Mouse (Mus musculus) adrenal gland, postnatal 4 days (tissue): Measurements from ENCODE around the gene Eogt. TPM values are rescaled to one million over a fixed set of nuclear protein-coding genes. Genes with fewer than 3 reads are reported as not detected.

Experiments used
- DNase-seq, 2 experiments: peaks; one replicate each; pipeline ENCODE4 v3.0.0; 2021 to 2022; ENCODE audit warnings: low spot score in 2 of 2, mixed read lengths in 2 of 2
- long read RNA-seq, 2 experiments: library from polyadenylated mRNA; stranded (forward); transcript quantifications; one replicate each; pipeline ENCODE4 v2.0.0; 2021
- total RNA-seq, 2 experiments: library from RNA; stranded (reverse); gene quantifications; 2 replicates each; pipeline ENCODE4 v1.2.3; 2021

The Eogt gene
- 10 to 100 TPM; 52.4 to 55.7 TPM for total RNA-seq
- long read RNA-seq, experiment 1, full-length matches to known transcripts: 1 of 16 reads
- long read RNA-seq, experiment 1, partial matches to known transcripts: 6 of 16 reads
- long read RNA-seq, experiment 1, other reads (novel, unspliced or antisense): 9 of 16 reads
- long read RNA-seq, experiment 2, full-length matches to known transcripts: 10 of 31 reads
- long read RNA-seq, experiment 2, partial matches to known transcripts: 15 of 31 reads
- long read RNA-seq, experiment 2, other reads (novel, unspliced or antisense): 6 of 31 reads

DNA sequence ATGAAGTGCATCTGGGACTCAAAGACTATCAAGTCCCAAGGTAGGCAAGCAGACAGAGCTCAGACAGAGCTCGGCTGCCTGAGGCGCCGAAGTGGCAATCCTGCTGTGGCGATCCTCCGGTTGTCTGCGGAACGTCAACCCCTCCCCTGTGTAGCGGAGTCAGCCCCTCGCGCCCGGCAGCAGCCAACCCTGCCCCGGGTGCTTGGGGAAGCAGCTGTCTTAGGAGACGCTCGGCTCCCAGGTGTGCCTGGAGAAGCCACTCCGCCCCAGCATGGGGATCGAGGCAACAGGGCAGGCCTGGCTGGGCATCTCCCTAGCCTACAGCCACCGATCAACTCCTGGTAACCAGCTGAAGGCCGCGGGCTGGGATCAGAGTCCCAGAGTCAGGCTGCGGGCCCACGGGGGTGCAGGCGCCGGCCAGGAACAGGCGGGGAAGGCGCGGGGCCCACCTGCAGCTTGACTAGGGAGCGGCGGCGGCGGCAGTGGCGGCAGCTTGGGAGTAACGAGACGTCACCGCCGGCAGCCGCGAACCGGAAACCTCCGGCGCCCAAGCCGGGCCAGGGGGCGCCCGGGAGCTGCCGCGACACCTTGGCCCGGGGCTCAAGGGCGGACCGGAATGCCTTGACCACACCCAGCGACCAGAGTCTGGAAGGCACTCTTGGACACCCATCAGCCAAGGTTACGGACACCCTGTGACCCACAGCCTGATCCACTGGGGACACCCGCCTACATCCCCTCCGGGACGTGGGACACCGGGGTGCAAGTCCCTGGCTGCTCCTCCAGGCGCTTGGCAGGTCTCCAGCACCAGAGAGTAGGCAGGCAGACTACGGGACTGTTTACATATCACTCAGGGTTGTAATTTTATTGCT lies at the start of gene Eogt:
TSS of gene Eogt (minus strand) at position 800 of the 869 bp plus-strand sequence.
- peak; percentile 29 to 68 for DNase-seq

DNA sequence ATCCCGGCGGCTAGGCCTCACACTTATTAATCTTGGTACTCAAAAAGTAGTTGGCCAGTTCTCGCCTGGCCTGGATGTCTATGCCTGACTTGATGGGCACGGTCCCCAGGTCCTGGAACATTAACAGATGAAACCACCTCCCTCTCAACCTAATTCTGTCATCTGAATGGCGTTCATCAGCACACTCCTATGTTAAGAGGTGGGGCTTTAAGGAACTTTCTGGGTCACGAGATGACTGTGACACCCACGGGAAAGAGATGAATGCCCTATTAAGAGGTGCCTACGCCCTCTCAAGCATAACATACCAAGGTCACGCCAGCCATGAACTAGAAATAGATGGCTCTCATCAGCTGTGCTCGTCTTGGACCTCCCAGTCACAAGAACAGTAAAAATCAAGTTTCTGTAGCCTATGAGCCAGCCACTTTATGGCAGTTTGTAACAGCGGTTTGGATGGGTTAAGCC lies 30.4 kb upstream of the Eogt start:
- DNase-seq: no peak

DNA sequence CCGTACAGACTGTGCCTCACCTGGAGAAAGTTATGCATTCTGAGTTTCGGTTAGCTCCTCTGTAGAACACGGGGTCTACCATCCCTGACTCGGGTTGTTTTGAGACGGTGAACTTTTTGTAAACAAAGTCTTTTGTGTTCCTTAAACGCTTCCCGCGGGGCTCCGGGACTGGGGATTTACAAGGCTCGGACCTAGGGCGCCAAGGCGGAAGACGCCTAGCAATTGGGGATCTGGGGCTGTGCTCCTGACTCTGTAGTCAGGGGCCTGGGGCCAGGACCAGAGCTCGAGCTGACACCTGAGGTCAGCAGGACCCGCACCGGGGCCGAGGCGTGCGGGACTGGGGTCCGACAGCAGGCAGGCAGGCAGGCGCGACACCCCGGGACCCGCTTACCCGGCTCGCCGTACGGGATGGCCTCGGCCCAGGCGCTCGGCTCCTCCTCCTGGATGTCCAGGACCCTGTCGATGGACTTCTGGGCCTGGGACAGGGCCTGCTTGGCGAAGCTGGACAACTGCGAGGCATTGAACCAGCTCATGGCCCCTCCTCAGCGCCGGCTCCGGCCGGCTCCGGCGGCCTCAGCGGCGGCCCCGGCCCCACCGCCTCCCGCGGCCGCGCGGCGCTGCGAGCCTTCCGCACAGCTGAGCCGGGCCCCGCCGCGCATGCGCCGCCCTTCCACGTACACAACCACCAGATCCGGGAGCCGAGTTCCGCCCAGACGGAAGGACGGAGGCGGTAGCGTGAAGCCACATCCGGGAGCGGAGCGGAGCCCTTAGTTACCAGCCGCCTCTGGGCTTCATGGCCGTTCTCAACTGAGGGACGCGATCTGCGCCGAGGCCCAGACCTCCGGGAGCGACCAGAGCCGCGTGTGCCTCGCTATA lies 29.7 kb upstream of the Eogt start, which contains the start of gene Tmf1:
TSS of gene Tmf1 (minus strand) at position 632 of the 876 bp plus-strand sequence.
- peak; percentile 80 to 87 for DNase-seq

DNA sequence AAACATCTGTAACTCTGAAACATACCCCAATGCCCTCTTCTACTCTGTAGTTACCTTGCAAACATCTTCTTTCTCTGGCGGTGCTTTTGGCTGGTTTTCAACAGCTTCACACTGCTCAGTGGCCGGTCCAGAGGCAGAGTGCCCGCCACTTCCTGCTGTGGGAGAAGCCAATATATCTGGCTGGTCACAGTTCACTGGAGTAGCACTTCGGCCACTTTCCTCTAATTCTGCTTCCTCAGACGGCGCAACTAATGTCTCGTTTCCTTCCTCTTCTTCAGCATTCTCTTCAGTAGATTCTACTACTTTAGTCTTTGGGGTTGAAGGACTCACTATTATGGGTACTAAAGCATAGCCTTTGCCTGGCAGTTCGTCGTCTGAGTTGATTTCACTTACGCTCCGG lies 26.7 kb upstream of the Eogt start:
- no peak for DNase-seq

DNA sequence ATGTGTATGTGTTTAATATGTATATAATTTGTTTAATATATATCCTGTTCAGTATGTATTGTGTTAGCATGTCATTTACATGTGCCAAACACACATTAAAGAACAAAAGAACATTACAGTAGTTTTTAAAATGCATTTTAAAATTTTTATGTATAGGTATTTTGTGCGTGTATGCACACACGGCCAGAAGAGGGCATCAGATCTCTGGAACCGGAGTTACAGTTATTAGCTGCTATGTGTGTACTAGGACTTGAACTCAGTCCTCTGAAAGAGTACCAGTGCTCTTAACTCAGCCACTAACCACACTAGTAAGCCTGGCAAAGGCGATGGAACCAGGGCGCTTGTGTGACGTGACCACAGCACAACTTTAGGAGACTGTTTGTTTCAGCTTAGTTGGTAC lies 1.2 kb upstream of the Eogt start:
- DNase-seq: no peak

DNA sequence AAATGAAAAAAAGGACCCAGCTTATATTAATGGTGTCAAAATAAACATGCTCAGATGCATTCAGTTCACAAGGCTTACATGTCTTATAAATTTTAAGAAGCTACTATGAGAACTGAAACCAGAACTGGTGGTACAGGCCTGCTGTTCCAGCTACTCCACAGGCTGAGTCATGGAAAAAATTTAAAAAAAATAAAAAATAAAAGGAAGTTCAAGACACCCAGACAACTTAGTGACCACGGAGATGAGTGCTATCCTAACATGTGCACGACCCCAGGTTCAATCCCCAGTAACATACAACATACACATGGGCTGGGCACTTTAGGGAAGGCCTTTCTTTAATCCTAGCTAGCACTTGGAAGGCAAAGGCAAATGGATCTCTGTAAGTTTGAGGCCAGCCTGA lies 739 bp upstream of the Eogt start:
- DNase-seq: no peak

DNA sequence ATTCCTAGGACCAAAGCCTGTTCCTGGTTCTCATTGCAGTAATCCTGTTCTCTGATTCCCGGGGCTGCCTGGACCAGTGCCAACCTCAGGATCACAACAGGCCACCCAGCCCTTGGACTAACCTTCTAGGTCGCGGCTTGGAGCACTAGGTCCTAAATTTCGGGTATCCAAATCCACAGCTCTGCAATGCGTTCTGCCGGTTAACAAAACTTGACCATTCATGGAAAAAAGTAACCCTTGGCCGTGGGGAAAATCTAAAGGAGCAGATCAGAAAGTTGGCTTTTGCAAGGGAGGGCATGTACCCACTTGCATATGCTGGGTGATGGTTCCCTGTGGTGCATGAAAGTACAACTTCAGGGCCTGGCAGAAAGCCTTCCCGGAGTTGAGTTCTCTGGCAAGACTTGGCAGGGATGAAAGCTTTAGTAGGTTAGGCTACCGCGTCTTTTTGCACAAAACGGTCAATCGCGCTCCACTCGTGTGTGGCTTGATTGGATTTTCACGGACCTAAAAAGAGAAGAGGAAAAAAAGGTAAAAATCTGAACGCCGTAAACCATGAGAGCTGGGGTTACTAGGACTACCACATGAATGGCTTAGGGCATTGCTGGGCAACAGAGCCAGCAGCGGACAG lies 1.1 kb downstream of the Eogt start:
- DNase-seq: peak; percentile 35 to 44

DNA sequence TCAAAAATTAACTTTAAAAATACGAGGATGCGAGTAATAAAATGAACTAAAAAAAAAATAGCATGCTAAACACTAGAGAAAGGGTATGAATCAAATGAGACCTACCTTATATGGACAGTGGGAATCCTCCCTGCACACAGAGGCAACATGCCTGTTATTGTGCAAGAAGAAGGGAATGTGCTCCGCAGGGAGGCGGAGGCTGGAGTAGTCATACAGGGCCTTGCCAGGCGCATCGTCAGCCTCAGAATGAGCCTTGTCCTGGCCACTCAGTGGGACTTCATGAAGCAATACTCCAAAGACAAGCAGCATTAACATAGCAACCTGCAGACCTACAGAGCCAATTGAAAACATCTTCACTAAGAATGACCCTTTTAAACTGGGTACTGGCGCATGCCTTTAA lies 3.8 kb downstream of the Eogt start:
- no peak for DNase-seq

DNA sequence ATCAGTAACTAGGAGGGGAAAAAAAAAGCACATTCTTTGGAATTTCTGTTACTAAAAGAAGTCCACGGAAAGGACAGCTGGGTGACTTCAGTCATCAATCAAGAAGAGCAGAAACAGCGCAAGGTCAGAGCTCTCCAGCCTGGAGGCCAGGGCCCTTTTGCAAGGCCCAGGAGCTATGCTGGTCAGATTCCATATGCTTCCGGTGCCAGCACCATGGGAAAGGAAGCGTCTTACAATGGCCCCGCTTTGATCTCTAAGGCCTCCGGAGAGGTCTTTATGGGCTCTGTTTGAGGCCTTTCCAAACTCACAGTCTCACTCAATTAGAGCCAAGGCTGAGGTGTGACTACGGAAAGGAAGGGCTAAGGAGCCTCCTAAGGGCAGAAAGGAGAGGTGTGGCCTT lies 4.6 kb downstream of the Eogt start:
- DNase-seq: peak in 1 of 2 experiments; percentile 51

DNA sequence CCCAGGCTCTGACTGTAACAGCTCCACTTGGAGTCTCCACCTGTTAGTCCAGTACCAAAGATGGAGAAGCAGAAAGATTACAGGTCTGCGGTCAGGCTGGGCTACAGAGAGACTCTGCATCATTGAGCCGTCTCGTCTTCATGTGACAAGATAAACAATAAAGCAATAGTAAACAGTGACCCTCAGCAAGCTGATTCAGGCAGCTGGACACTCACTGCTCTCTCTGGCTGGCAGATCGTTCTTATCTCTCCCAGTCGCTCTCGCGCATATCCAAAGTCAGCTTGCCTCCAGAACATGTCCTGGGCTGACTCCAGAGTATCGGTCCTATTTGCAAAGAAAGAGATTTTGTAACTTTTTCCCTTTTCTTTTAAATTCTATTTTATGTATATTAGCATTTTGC lies 6.4 kb downstream of the Eogt start:
- no peak for DNase-seq

DNA sequence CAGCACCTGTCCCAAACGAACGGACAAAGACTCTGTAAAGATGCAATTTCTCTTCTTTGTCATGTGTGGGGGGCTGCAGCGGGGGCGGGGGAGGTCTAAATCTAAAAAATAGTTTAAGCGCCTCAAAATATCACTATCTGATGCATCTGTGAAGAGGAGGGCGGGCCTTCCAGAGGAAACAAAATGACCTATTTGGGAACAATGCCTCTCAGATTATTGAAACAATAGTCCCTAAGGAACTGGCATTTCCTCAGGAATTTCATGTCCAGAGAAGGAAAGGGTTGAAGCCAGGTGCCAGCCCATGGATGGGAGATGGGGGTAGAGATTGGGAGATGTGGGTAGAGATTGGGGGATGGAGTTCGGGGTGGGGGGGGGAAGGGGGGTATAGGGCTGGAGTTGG lies 7.2 kb downstream of the Eogt start:
- no peak for DNase-seq

DNA sequence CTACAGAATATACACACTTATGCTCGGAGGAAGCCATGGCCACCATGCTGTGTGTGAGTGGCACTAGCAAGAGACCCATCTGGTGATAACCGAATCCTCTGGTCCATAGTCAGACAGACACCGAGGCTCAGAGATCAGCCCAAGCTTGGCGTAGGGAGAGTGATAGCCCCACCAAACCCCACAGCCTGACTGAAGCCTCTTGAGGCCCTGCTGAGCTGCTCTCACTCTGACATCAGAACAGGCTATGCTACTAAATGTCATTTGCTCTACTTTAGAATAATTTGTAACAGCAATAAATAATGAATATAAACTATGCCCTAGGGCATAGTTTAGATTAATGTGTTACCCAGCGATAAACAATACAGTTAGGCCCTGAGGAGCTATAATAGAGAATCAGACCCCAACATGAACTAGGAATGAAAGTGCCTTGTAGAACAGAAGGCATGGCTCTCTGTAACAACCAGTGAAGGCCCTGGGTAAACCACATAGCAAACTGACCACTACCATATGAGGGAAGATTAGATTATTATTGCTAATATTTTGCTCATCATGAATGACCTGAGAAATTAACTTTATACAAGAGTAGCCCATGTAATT lies 16.2 kb downstream of the Eogt start:
- DNase-seq: no peak

DNA sequence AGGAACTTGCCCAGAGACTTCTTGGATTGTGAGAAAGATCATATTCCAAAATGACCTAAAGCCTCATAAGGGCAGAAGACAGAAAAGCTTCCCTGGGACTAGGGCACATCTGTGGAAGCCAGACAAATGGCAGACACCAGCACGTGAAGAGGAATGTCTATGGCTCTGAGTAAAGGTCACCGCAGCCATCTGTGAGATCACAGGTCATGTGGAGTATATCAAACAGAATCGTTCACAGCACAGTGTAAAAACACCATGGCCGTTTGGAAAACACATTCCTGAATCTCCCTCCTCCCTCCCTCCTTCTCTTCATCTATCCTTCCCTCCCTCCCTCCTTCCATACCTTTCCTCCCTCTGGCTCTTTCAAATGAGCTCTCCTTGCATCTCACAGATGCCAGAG lies 17.2 kb downstream of the Eogt start:
- no peak for DNase-seq

DNA sequence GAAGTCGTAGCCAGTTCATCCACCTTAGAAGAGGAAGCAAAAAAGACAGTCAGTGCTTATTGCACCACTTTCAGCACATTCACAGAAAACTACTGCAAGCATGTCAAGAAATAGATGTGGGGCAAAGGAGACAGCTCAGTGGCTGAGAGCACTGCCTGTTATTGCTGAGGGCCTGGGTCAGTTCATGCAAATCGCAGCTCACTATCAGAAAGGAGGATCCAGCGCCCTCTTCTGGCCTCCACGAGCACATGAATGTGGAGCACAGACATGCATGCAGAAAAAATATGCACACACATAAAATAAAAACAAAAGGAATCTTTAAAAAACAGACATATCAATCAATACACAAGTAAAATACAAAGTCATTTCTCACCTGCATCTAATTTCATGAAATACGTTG lies 18.0 kb downstream of the Eogt start:
- no peak for DNase-seq

DNA sequence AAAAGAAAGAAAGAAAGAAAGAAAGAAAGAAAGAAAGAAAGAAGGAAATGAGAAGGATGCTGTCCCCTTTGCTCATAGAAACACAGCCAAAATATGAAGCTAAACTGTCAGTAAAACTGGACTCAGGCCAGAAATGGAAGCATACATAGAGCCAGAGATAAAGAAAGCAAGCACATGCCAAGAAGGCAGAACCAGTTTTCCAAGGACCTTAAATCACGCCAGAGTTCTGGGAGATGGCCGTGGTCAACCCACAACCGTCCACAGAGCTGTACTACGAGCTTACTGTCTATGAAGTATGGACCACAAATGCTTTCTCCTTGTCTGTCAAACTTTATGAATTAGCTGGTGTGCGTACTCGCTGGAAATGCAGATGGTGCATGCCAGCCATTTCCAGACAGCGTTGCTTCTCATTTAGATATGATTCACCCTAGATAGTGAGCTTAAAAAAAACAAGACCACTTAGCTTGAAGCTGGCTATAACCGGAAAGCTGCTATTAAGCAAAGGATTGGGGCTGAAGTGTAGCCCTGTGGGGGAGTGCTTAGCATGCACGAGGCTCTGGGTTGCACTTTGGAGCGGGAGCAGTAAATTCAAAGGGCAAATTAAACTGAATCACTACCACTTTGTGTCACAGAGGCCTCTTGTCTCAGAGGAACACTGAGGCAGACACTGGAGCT lies 24.5 kb downstream of the Eogt start:
- no peak for DNase-seq

DNA sequence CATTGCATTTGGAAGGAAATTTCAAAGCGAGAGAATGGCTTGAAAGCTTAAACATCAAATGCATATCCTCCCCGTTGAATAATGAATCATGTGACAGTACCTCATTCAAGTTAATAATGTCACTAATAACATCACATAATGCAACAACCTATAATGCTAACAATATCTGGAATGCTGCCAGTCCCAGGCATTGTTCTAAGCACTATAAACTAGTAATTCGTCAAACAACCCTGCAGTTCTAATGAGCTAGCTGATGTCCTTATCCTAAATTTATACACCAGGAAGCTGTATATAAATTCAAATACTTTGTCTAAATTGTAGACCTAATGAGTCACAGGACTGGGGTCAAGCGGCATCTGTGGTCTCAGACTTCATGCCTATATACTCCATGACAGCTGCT lies 28.1 kb downstream of the Eogt start:
- DNase-seq: no peak

DNA sequence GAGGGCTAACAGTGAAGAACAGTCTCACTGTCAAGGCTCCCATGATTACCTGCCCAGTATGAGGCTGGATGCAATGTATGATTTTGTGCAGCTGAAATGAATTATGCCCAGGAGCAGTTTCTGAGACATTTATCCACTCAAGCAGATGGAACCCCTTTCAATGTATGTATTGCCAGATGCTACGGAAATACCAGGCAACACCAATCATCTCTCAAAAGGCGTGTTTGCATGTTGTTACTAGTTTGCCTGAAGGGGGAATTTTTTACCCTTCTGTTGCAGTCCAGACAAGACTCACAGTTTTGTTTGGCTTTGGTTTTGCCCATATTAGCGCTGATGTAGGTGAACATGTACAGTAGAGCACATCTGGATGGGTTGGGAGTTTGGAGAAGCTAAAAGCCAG lies 30.7 kb downstream of the Eogt start:
- no peak for DNase-seq

DNA sequence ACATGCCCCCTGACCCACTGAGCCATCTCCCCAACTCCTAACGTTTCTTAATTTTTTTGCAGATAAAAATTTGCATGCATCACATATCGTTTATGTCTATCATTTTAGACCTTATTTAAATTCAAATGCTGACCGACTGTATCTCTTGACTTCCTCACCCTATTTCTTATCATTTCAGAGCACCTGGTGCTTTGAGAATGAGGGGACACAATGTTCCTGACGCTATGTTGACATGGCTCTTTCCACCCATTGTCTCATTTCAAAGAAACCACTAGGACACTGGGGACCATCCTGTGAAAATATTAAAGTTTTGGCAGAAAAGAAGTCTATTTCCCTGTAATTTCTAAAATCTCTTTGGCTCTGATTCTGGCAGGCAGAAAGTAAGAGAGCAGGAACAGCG lies 32.1 kb downstream of the Eogt start:
- no peak for DNase-seq

DNA sequence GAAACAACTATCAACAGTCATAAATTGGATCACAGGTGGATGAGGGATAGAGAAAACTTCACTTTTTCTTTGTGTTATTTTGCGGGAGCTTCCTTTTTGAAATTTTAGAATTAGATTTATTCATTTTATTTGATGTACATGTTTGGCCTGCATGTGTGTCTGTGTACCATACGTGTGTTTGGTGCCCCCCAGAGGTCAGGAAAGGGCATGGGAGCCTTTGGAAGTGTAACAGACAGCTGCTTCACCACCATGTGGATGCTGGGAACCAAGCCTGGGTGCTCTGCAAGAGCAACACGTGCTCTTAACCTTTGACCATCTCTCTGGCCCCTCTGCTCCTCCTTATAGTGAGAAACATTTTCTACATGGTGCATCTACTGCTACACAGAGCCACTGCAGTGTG lies 34.2 kb downstream of the Eogt start:
- DNase-seq: no peak

DNA sequence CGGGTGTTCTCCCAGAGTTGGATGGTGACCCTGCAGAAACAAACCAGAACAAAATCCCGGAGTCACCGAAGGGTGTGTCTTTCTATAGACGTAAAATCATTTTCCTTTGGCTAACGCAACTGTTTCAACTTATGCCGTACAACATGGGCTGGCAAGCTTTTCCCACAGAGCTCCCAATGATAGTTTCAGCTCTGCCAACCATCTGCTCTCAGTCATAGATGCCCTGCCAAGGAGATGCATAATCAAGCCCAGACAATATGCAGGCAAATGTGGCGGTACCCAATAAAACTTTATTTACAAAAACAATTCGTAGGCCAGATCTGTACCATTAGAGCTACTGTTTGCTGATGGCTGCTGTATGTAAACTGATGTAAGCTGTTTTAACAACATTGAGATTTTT lies 36.8 kb downstream of the Eogt start:
- no peak for DNase-seq
